Mouse (Mus musculus) thymus, adult 2 months (tissue): ENCODE data around the gene Zfp362. TPM values are rescaled to one million over a fixed set of nuclear protein-coding genes. Genes with fewer than 3 reads are reported as not detected.

Experiments
- DNase-seq: peaks from one replicate; pipeline ENCODE4 v3.0.0; 2021
- H3K27ac ChIP-seq: fragments of 200-500 bp; 2 replicates; pipeline ENCODE4 v1.5.1; 2012; ENCODE audit warnings: low read length, control low read depth; ENCODE audit not compliant: control insufficient read depth, insufficient read depth
- H3K27me3 ChIP-seq: fragments of 200-500 bp; 2 replicates; pipeline ENCODE4 v1.6.1; 2012; ENCODE audit warnings: mild to moderate bottlenecking, low read length, moderate library complexity, mixed read lengths; ENCODE audit not compliant: control insufficient read depth, insufficient read depth
- H3K36me3 ChIP-seq: fragments of 200-500 bp; 2 replicates; pipeline ENCODE4 v1.6.1; 2012; ENCODE audit warnings: mild to moderate bottlenecking, low read length, moderate library complexity; ENCODE audit not compliant: control insufficient read depth, insufficient read depth
- H3K4me1 ChIP-seq: fragments of 200-500 bp; replicated peaks from 2 replicates; pipeline ENCODE4 v1.6.1; 2012; ENCODE audit warnings: low read length; ENCODE audit not compliant: control insufficient read depth, insufficient read depth
- H3K4me3 ChIP-seq: fragments of 200-500 bp; 2 replicates; pipeline ENCODE4 v1.5.1; 2012; ENCODE audit warnings: mild to moderate bottlenecking, low read length, control low read depth, moderate library complexity; ENCODE audit not compliant: control insufficient read depth, insufficient read depth
- CTCF ChIP-seq: fragments of 200-500 bp; IDR thresholded peaks from 2 replicates; pipeline ENCODE4 v1.5.1; 2012; ENCODE audit warnings: mild to moderate bottlenecking, control low read depth, low read length, moderate library complexity, borderline replicate concordance; ENCODE audit not compliant: control insufficient read depth, poor library complexity, insufficient read depth; ENCODE audit errors: extremely low read depth
- POLR2A ChIP-seq: fragments of 200-500 bp; IDR thresholded peaks from 2 replicates; pipeline ENCODE4 v1.6.1; 2012; ENCODE audit warnings: mild to moderate bottlenecking, low read length, control low read depth, moderate library complexity; ENCODE audit not compliant: control insufficient read depth, poor library complexity, insufficient read depth; ENCODE audit errors: extremely low read depth
- WGBS: fragments of 180-500 bp; shearing (Covaris S2); methylation state at CpG from one replicate; pipeline ENCODE4 v1.1.7; 2018; 5-methylcytosine and 5-hydroxymethylcytosine counted together
- polyA plus RNA-seq: library from polyadenylated mRNA; depleted of rRNA; stranded (reverse); fragments of >200 nt; gene quantifications from 2 replicates; pipeline ENCODE4 v1.2.3, GENCODE M21; 2012; rRNA removed

The Zfp362 gene
- polyA plus RNA-seq, 1 experiment: 105 TPM

- no peak for TF ChIP-seq POLR2A
- TF ChIP-seq CTCF: no peak
- Histone ChIP-seq H3K36me3 (no peaks in the 10 kb centered on the region), H3K4me3 (peak overlapping the region; percentile 97), H3K4me1 (peaks cover 20% of the 10 kb centered on the region), H3K27me3 (no peaks in the 10 kb centered on the region), H3K27ac (peak overlapping the region; percentile 0; the same call in 1 of the 2 replicates)
- 4% methylated on average over 59 of the region's 65 CpGs for WGBS
- DNase-seq: peak; percentile 37
Observed at GRCm38 (mm10) chr4:128727721-128728430, 78.0 kb downstream of the Zfp362 start.

GRCm38 (mm10) chr4:128727019-128727720 lies 78.7 kb downstream of the Zfp362 start:
- TF ChIP-seq POLR2A (peak; percentile 95; the same call in 1 of the 2 replicates), CTCF (no peak)
- H3K4me1 ChIP-seq: peaks cover 18% of the 10 kb centered on the region
- WGBS: 9% methylated on average over 57 of the region's 68 CpGs
- H3K27ac ChIP-seq: peak overlapping the region; percentile 23
- no peaks in the 10 kb centered on the region for H3K27me3 ChIP-seq
- peak overlapping the region; percentile 97 for H3K4me3 ChIP-seq
- peak; percentile 90 for DNase-seq
- H3K36me3 ChIP-seq: no peaks in the 10 kb centered on the region

DNA sequence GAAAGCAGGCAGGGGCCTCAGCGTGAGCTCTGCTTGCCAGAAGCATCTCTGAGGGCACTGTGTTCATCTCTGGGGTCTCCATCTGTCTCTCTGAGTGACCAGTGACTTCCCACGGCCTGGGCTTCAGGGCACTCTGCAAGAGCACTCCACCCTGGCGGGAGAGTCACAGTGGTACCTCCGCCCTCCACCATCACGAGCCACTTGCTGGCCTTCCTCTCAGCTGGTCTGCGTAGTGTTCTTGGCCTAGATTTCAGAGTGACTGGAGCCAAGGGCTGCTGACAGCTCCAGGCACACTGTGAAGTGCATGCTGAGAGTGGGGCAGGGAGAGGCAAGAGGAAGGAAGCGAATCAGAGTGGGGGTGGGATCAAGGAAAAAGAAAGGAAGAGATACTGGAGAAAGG lies 81.8 kb downstream of the Zfp362 start:
- WGBS: 91% methylated on average over 7 of the region's 7 CpGs
- TF ChIP-seq POLR2A: no peak
- TF ChIP-seq CTCF: no peak
- Histone ChIP-seq H3K36me3 (no peaks in the 10 kb centered on the region), H3K4me3 (no peak overlapping the region), H3K27ac (no peak overlapping the region), H3K4me1 (peaks cover 5% of the 10 kb centered on the region), H3K27me3 (no peaks in the 10 kb centered on the region)
- DNase-seq: no peak

DNA sequence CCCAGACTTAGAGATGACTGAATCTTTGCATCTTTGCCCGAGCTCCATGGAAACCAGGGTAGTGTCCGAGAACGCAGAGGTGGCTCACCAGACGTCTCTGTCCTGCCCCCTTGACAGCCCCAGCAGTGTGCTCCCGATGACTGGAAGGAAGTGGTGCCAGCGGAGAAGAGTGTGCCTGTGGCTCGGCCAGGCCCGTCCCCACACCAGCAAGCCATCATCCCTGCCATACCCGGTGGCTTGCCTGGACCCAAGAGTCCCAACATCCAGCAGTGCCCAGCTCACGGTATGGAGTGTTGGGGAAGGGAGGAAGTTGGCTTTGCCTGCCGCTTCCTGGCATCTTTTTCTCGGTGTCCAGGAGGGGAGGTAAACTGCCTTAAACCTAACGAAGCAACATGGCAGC lies 82.4 kb downstream of the Zfp362 start:
- Histone ChIP-seq H3K27ac (no peak overlapping the region), H3K4me1 (peaks cover 2% of the 10 kb centered on the region), H3K27me3 (no peaks in the 10 kb centered on the region), H3K36me3 (no peaks in the 10 kb centered on the region), H3K4me3 (no peak overlapping the region)
- WGBS: 96% methylated on average over 13 of the region's 13 CpGs
- TF ChIP-seq CTCF (no peak), POLR2A (no peak)
- DNase-seq: no peak

Other genes with a start within 250 kb of the Zfp362 start
- gene Zscan20, start 195.9 kb downstream of the Zfp362 start, polyA plus RNA-seq: 7.7 and 9.4 TPM in 2 replicates
- gene Tlr12, start 187.4 kb downstream of the Zfp362 start, polyA plus RNA-seq: 42.8 and 46.6 TPM in 2 replicates
- gene Phc2, start 151.3 kb downstream of the Zfp362 start, polyA plus RNA-seq: 139 and 149 TPM in 2 replicates
- 1.3 and 1.6 TPM in 2 replicates for gene A3galt2, start 50.7 kb downstream of the Zfp362 start, polyA plus RNA-seq
- 7.3 and 10.0 TPM in 2 replicates for gene Trim62, start 77.5 kb upstream of the Zfp362 start, polyA plus RNA-seq
- gene Azin2, start 156.4 kb upstream of the Zfp362 start, polyA plus RNA-seq: 6.9 and 7.6 TPM in 2 replicates
- 60.0 and 60.1 TPM in 2 replicates for gene Ak2, start 185.9 kb upstream of the Zfp362 start, polyA plus RNA-seq